Mouse (Mus musculus) small intestine, adult 2 months (tissue): ENCODE results near the gene Adamts15.

Source experiments
- CTCF ChIP-seq: fragments of 200-500 bp; IDR thresholded peaks from 2 replicates; pipeline ENCODE4 v1.5.1; 2012; ENCODE audit warnings: low read depth, mild to moderate bottlenecking, control low read depth, inconsistent platforms, low read length, moderate library complexity, mixed read lengths; ENCODE audit not compliant: insufficient replicate concordance, insufficient read length; ENCODE audit errors: extremely low read depth
- POLR2A ChIP-seq: fragments of 200-500 bp; IDR thresholded peaks from 2 replicates; pipeline ENCODE4 v1.6.1; 2012; ENCODE audit warnings: low read depth, mild to moderate bottlenecking, control low read depth, inconsistent platforms, low read length, moderate library complexity

- no peak for TF ChIP-seq CTCF
- TF ChIP-seq POLR2A, result no peak
These were observed 72.3 kb downstream of the Adamts15 start for GRCm38 (mm10) chr9:30849951-30850350.
